Mouse (Mus musculus): ENCODE results near the gene Syne1.

DNA sequence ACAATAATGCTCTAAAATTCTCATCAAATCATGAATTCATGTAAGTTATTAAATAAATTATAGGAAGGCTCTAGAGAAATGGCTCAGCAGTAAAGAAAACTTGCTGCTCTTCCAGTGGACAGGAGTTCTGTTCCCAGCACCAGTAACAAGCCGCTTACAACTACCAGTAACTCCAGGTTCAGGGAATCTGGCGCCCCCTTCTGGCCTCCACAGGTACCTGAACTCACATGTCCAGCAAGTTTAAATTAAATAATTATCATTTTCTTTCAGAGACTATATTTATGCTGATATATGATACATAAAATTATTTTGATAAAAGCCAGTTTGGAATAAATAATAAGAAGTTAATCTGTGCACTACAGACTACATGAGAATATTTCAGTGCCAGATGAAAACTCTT is 22.0 kb upstream of the Syne1 start:
- peak; percentile 38; the same call in 1 of the 2 replicates for TF ChIP-seq CTCF (IDR thresholded peaks at IDR 0.05; ENCODE audit: control insufficient read depth, insufficient read depth, low read length)
- no peak for TF ChIP-seq POLR2A (IDR thresholded peaks at IDR 0.05; ENCODE audit: borderline replicate concordance, control insufficient read depth, low read depth, low read length)

All from bone marrow, adult 2 months (tissue).